ENCODE assay signal across 20 mouse cellular contexts in the genomic region with DNA sequence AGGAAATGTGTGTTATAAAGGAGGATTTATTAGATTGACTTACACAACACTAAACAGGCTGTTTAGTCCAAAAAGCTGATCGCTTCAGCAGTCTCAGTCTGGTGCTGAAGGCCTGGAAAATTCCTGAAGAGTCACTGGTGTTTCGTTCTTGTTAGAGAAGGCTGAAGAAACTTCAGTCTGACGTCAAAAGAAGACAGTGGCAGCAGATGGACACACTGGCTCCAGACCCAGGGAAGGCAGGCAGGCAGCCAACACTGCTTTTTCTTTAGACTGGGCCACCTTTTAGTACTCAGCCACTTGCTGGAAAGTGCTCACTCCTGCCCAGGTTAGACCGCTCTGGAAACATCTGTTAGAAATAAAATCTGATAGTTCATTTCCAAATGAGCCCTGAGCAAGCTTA. TPM values are rescaled to one million over a fixed set of nuclear protein-coding genes. Genes with fewer than 3 reads are reported as not detected.
DNase-seq lines count a peak whose midpoint lies in the region; ATAC-seq and TF ChIP-seq lines count a peak whose summit lies in the region.
"Had no signal": no experiment of that assay in that cellular context is flagged by ENCODE, and none has a peak within 500 bp of the region (broad histone marks: within the 10 kb centered on the region; RNA-seq: fewer than 3 reads in every experiment).

No protein-coding gene starts in this region.

- no peaks in the 10 kb centered on the region for H3K36me3 ChIP-seq in kidney, adult 2 months (ENCODE audit: control insufficient read depth, insufficient read depth, low read length)
- H3K36me3 ChIP-seq in kidney, embryonic 15.5 days = peaks cover 4% of the 10 kb centered on the region; the same call in 1 of the 2 replicates
- H3K36me3 ChIP-seq in midbrain, embryonic 11.5 days (ENCODE audit: control insufficient read depth, insufficient read depth, low read length) = no peaks in the 10 kb centered on the region
- peaks cover 33% of the 10 kb centered on the region for H3K36me3 ChIP-seq in midbrain, postnatal 0 days (ENCODE audit: insufficient read depth, low read length)
- H3K36me3 ChIP-seq: forebrain, embryonic 10.5 days; G1E had no signal

- TF ChIP-seq CTCF in kidney, adult 2 months (conservative IDR thresholded peaks at IDR 0.05; ENCODE audit: insufficient read depth, insufficient read length, low read depth, low read length) = no peak
- no peak for TF ChIP-seq CTCF in midbrain, postnatal 0 days (IDR thresholded peaks at IDR 0.05)

- H3K4me1 ChIP-seq in kidney, adult 2 months (ENCODE audit: control insufficient read depth, insufficient read depth, low read length) = no peaks in the 10 kb centered on the region
- 0 out of 2 replicates have a peak, but pooled peaks cover 2% of the 10 kb centered on the region for H3K4me1 ChIP-seq in kidney, embryonic 15.5 days
- H3K4me1 ChIP-seq in midbrain, embryonic 11.5 days (ENCODE audit: control insufficient read depth, insufficient read depth, low read length) = no peaks in the 10 kb centered on the region
- no peaks in the 10 kb centered on the region for H3K4me1 ChIP-seq in midbrain, postnatal 0 days (ENCODE audit: insufficient read depth, low read length)
- H3K4me1 ChIP-seq: embryonic facial prominence, embryonic 15.5 days; forebrain, embryonic 10.5 days had no signal

- H3K27ac ChIP-seq in kidney, adult 2 months (ENCODE audit: insufficient read depth, low read depth, low read length) = no peak overlapping the region
- H3K27ac ChIP-seq in kidney, embryonic 15.5 days = no peak overlapping the region
- H3K27ac ChIP-seq in midbrain, embryonic 11.5 days (ENCODE audit: low read depth, low read length) = no peak overlapping the region
- no peak overlapping the region for H3K27ac ChIP-seq in midbrain, postnatal 0 days (ENCODE audit: low read depth, low read length)
- H3K27ac ChIP-seq: embryonic facial prominence, embryonic 15.5 days; forebrain, embryonic 10.5 days; hindbrain, embryonic 14.5 days; liver, embryonic 14.5 days had no signal

- WGBS in kidney, adult 2 months = 82% methylated on average over 4 of the region's 4 CpGs
- 85% methylated on average over 4 of the region's 4 CpGs for WGBS in kidney, embryonic 15.5 days
- WGBS in midbrain, embryonic 11.5 days = 90% methylated on average over 4 of the region's 4 CpGs
- WGBS in midbrain, postnatal 0 days = 87% methylated on average over 4 of the region's 4 CpGs

- DNase-seq in adrenal gland, adult 2 months = peak; percentile 34
- no peak for DNase-seq in adrenal gland, adult 18-20 months (ENCODE audit: low spot score in 2 of 2)
- DNase-seq in cerebellum, postnatal 36 days = peak; percentile 42 to 47
- no peak for DNase-seq in cerebellum, adult 8-10 months
- DNase-seq in kidney, adult 2 months = peak; percentile 46
- peak; percentile 8 for DNase-seq in midbrain, embryonic 11.5 days (ENCODE audit: low spot score, missing footprints)
- DNase-seq in midbrain, postnatal 0 days (ENCODE audit: low spot score) = no peak
- DNase-seq: gastrocnemius, postnatal 10 days; kidney, adult 9 months; right cerebral cortex, postnatal 25 days; thymus, postnatal 36 days had no signal

- H3K4me2 ChIP-seq in kidney, embryonic 15.5 days = no peak overlapping the region
- no peak overlapping the region for H3K4me2 ChIP-seq in midbrain, embryonic 11.5 days
- no peak overlapping the region for H3K4me2 ChIP-seq in midbrain, postnatal 0 days (ENCODE audit: low read depth, low read length, poor library complexity, severe bottlenecking)
- H3K4me2 ChIP-seq: embryonic facial prominence, embryonic 15.5 days; hindbrain, embryonic 14.5 days had no signal

- no peak for ATAC-seq in kidney, embryonic 15.5 days (replicated peaks; ENCODE audit: low FRiP score)
- ATAC-seq in midbrain, embryonic 11.5 days (ENCODE audit: low FRiP score) = no peak
- no peak for ATAC-seq in midbrain, postnatal 0 days (ENCODE audit: low FRiP score)
- ATAC-seq: activated CD4-positive, CD25-positive, alpha-beta regulatory T cell, adult 4 months; midbrain, embryonic 16.5 days had no signal

- no peak overlapping the region for H3K9ac ChIP-seq in kidney, embryonic 15.5 days
- H3K9ac ChIP-seq in midbrain, embryonic 11.5 days (ENCODE audit: low read length) = no peak overlapping the region
- H3K9ac ChIP-seq in midbrain, postnatal 0 days (replicated peaks; ENCODE audit: low read length, poor library complexity, severe bottlenecking) = no peak overlapping the region
- H3K9ac ChIP-seq: embryonic facial prominence, embryonic 15.5 days; hindbrain, embryonic 14.5 days; liver, embryonic 14.5 days had no signal

- H3K27me3 ChIP-seq in kidney, adult 2 months (replicated peaks; ENCODE audit: control insufficient read depth, insufficient read depth, low read length) = no peaks in the 10 kb centered on the region
- no peaks in the 10 kb centered on the region for H3K27me3 ChIP-seq in kidney, embryonic 15.5 days
- H3K27me3 ChIP-seq in midbrain, embryonic 11.5 days (ENCODE audit: control insufficient read depth, insufficient read depth, low read length) = no peaks in the 10 kb centered on the region
- H3K27me3 ChIP-seq in midbrain, postnatal 0 days (ENCODE audit: insufficient read depth, low read length) = no peaks in the 10 kb centered on the region
- H3K27me3 ChIP-seq: embryonic facial prominence, embryonic 15.5 days had no signal

- no peak for TF ChIP-seq POLR2A in kidney, adult 2 months (IDR thresholded peaks at IDR 0.05; ENCODE audit: low read depth, low read length)

- no peaks in the 10 kb centered on the region for H3K9me3 ChIP-seq in kidney, embryonic 15.5 days (replicated peaks)
- no peaks in the 10 kb centered on the region for H3K9me3 ChIP-seq in midbrain, embryonic 11.5 days (ENCODE audit: control insufficient read depth, low read length)
- no peaks in the 10 kb centered on the region for H3K9me3 ChIP-seq in midbrain, postnatal 0 days (ENCODE audit: low read length)
- H3K9me3 ChIP-seq: embryonic facial prominence, embryonic 15.5 days; forebrain, embryonic 10.5 days; G1E had no signal

- no peak overlapping the region for H3K4me3 ChIP-seq in kidney, adult 2 months (ENCODE audit: insufficient read depth, low read depth, low read length)
- no peak overlapping the region for H3K4me3 ChIP-seq in kidney, embryonic 15.5 days (replicated peaks)
- no peak overlapping the region for H3K4me3 ChIP-seq in midbrain, embryonic 11.5 days (ENCODE audit: low read depth, low read length)
- H3K4me3 ChIP-seq in midbrain, postnatal 0 days (ENCODE audit: low read depth, low read length) = no peak overlapping the region
- H3K4me3 ChIP-seq: embryonic facial prominence, embryonic 15.5 days; forebrain, embryonic 10.5 days had no signal

RNA-seq across cellular contexts. Expression of a gene that starts 19.0 kb away (rescaled TPM):
- total RNA-seq in adrenal gland, adult 2 months (2021) = 100 to 1,000 TPM; 693 to 716 TPM
- 3,024 and 3,201 TPM in 2 replicates for polyA plus RNA-seq in adrenal gland, adult 2 months (2012; rRNA removed)
- total RNA-seq in adrenal gland, adult 18-20 months (2021) = 100 to 1,000 TPM; 609 to 688 TPM
- polyA plus RNA-seq in kidney, adult 2 months (2012; rRNA removed) = 801 and 824 TPM in 2 replicates
- polyA plus RNA-seq in kidney, embryonic 15.5 days (2015; fragmentation: Nextera tagmentation; extraction: Ambion mirVana) = 519 and 576 TPM in 2 replicates
- 256 and 276 TPM in 2 replicates for polyA plus RNA-seq in midbrain, embryonic 11.5 days (2014; fragmentation: Nextera tagmentation; extraction: Ambion mirVana)
- total RNA-seq in midbrain, postnatal 0 days (2014; rRNA removed) = 454 and 542 TPM in 2 replicates
- polyA plus RNA-seq in midbrain, postnatal 0 days (2015; fragmentation: Nextera tagmentation; extraction: Ambion mirVana) = 511 and 569 TPM in 2 replicates

RNA-seq across cellular contexts. Expression of a gene that starts 28.7 kb away (rescaled TPM):
- under 1 TPM; 0.49 to 0.62 TPM for total RNA-seq in adrenal gland, adult 2 months (2021)
- 0.83 and 1.4 TPM in 2 replicates for polyA plus RNA-seq in adrenal gland, adult 2 months (2012; rRNA removed)
- 1 to 10 TPM in 1 of 2 experiments, under 1 TPM in 1; 0.50 to 1.2 TPM for total RNA-seq in adrenal gland, adult 18-20 months (2021)
- 0.99 and 5.1 TPM in 2 replicates for polyA plus RNA-seq in kidney, adult 2 months (2012; rRNA removed)
- 2.2 and 2.3 TPM in 2 replicates for polyA plus RNA-seq in kidney, embryonic 15.5 days (2015; fragmentation: Nextera tagmentation; extraction: Ambion mirVana)
- polyA plus RNA-seq in midbrain, embryonic 11.5 days (2014; fragmentation: Nextera tagmentation; extraction: Ambion mirVana) = 5.0 and 6.2 TPM in 2 replicates
- total RNA-seq in midbrain, postnatal 0 days (2014; rRNA removed) = 0.19 and 0.38 TPM in 2 replicates
- polyA plus RNA-seq in midbrain, postnatal 0 days (2015; fragmentation: Nextera tagmentation; extraction: Ambion mirVana) = 0.37 and 0.38 TPM in 2 replicates
- total RNA-seq: layer of hippocampus, postnatal 25 days had no signal

RNA-seq across cellular contexts. Expression of a gene that starts 35.5 kb away (rescaled TPM):
- 10 to 100 TPM; 23.3 to 30.9 TPM for total RNA-seq in adrenal gland, adult 2 months (2021)
- polyA plus RNA-seq in adrenal gland, adult 2 months (2012; rRNA removed) = 120 and 142 TPM in 2 replicates
- 10 to 100 TPM; 24.0 to 26.3 TPM for total RNA-seq in adrenal gland, adult 18-20 months (2021)
- 64.8 and 74.5 TPM in 2 replicates for polyA plus RNA-seq in kidney, adult 2 months (2012; rRNA removed)
- 91.8 and 105 TPM in 2 replicates for polyA plus RNA-seq in kidney, embryonic 15.5 days (2015; fragmentation: Nextera tagmentation; extraction: Ambion mirVana)
- 61.1 and 63.8 TPM in 2 replicates for polyA plus RNA-seq in midbrain, embryonic 11.5 days (2014; fragmentation: Nextera tagmentation; extraction: Ambion mirVana)
- 71.3 and 92.4 TPM in 2 replicates for total RNA-seq in midbrain, postnatal 0 days (2014; rRNA removed)
- 101 and 103 TPM in 2 replicates for polyA plus RNA-seq in midbrain, postnatal 0 days (2015; fragmentation: Nextera tagmentation; extraction: Ambion mirVana)

Comparison
In these comparisons a context has a peak if more than half of its experiments do, and no peak if none do; other contexts are left out.
1. DNase-seq: peak in adrenal gland, adult 2 months (single experiment), cerebellum, postnatal 36 days (2 of 2), kidney, adult 2 months (single experiment) and midbrain, embryonic 11.5 days (single experiment); none in adrenal gland, adult 18-20 months (0 of 2), cerebellum, adult 8-10 months (single experiment) and midbrain, postnatal 0 days (single experiment).